Mouse (Mus musculus) kidney, embryonic 16.5 days (tissue): ENCODE measurements at regions not wholly inside any gene's neighbourhood (a gene's known extent, or its start where the extent isn't known, plus 50 kb on each side); places are given as distances from the start of the nearest gene placed in this dataset.

ENCODE experiments used
- ATAC-seq: fragments of 200-750 bp; cut with Nextera tagmentation; 2 replicates; pipeline ENCODE4 v1.8.0; 2017; ENCODE audit warnings: moderate TSS enrichment; ENCODE audit not compliant: low FRiP score, low TSS enrichment
- H3K27ac ChIP-seq: fragments of 300-500 bp; sonication (generic); 2 replicates; pipeline ENCODE4 v1.5.1; 2014; ENCODE audit warnings: low read length
- H3K27me3 ChIP-seq: fragments of 300-500 bp; sonication (generic); 2 replicates; pipeline ENCODE4 v1.6.1; 2014; ENCODE audit warnings: low read length, control low read depth, mixed read lengths; ENCODE audit not compliant: insufficient read depth
- H3K36me3 ChIP-seq: fragments of 300-500 bp; sonication (generic); 2 replicates; pipeline ENCODE4 v1.6.1; 2014; ENCODE audit warnings: low read length, control low read depth, mixed read lengths; ENCODE audit not compliant: insufficient read depth
- H3K4me1 ChIP-seq: fragments of 300-500 bp; sonication (generic); 2 replicates; pipeline ENCODE4 v1.6.1; 2014; ENCODE audit warnings: low read length, control low read depth, mixed read lengths; ENCODE audit not compliant: insufficient read depth
- H3K4me2 ChIP-seq: fragments of 300-500 bp; sonication (generic); replicated peaks from 2 replicates; pipeline ENCODE4 v1.6.1; 2014; ENCODE audit warnings: low read depth, low read length
- H3K4me3 ChIP-seq: fragments of 300-500 bp; sonication (generic); 2 replicates; pipeline ENCODE4 v1.5.1; 2014; ENCODE audit warnings: mild to moderate bottlenecking, low read length
- H3K9ac ChIP-seq: fragments of 300-500 bp; sonication (generic); replicated peaks from 2 replicates; pipeline ENCODE4 v1.6.1; 2014; ENCODE audit warnings: low read length
- H3K9me3 ChIP-seq: fragments of 300-500 bp; sonication (generic); 2 replicates; pipeline ENCODE4 v1.6.1; 2016; ENCODE audit warnings: low read length, control low read depth
- WGBS: fragments of 180-500 bp; shearing (Covaris S2); extraction: QIAGEN DNeasy Blood & Tissue Kit; methylation state at CpG from one replicate; pipeline ENCODE4 v1.1.7; 2014; 5-methylcytosine and 5-hydroxymethylcytosine counted together

DNA sequence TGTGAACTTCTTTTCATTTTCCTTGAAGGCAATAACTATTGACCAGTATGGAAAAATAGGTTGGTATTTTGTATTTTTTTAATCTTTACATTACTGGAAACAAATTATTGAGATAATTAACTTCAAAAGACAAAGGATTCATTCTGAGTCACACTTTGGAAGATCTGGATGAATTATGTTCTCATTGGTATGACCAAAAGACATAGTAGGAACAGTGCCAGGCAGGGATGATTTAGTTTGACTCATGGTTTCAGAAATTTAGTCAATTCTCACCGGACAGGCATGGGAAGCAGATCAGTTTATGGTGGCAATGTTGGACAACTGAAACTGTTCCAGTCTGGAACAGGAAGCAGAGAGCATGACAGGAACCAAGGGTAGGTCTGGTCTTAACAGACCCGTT is 416.6 kb downstream of the Gria2 start:
- no peaks in the 10 kb centered on the region for H3K4me1 ChIP-seq
- WGBS, result 76% methylated on average over 2 of the region's 2 CpGs
- no peak overlapping the region for H3K27ac ChIP-seq
- H3K4me3 ChIP-seq, result no peak overlapping the region
- no peaks in the 10 kb centered on the region for H3K27me3 ChIP-seq
- H3K36me3 ChIP-seq, result no peaks in the 10 kb centered on the region
- no peak overlapping the region for H3K9ac ChIP-seq
- no peaks in the 10 kb centered on the region for H3K9me3 ChIP-seq
- ATAC-seq, result no peak
- no peak overlapping the region for H3K4me2 ChIP-seq

GRCm38 (mm10) chr3:80396240-80396639 is 406.4 kb downstream of the Gria2 start:
- H3K27ac ChIP-seq, result no peak overlapping the region
- H3K9ac ChIP-seq, result no peak overlapping the region
- H3K27me3 ChIP-seq, result no peaks in the 10 kb centered on the region
- H3K4me3 ChIP-seq, result no peak overlapping the region
- no peak overlapping the region for H3K4me2 ChIP-seq
- no peaks in the 10 kb centered on the region for H3K4me1 ChIP-seq
- no peaks in the 10 kb centered on the region for H3K36me3 ChIP-seq
- ATAC-seq, result no peak
- H3K9me3 ChIP-seq, result no peaks in the 10 kb centered on the region
- 72% methylated on average over 4 of the region's 4 CpGs for WGBS

GRCm38 (mm10) chr3:80420453-80420852 is 382.2 kb downstream of the Gria2 start:
- H3K36me3 ChIP-seq, result no peaks in the 10 kb centered on the region
- no peaks in the 10 kb centered on the region for H3K9me3 ChIP-seq
- no peaks in the 10 kb centered on the region for H3K4me1 ChIP-seq
- no peak overlapping the region for H3K27ac ChIP-seq
- no peaks in the 10 kb centered on the region for H3K27me3 ChIP-seq
- no peak overlapping the region for H3K4me3 ChIP-seq
- ATAC-seq, result no peak
- WGBS, result 84% methylated on average over 3 of the region's 3 CpGs
- no peak overlapping the region for H3K9ac ChIP-seq
- H3K4me2 ChIP-seq, result no peak overlapping the region

- H3K4me3 ChIP-seq, result no peak overlapping the region
- no peaks in the 10 kb centered on the region for H3K27me3 ChIP-seq
- H3K4me2 ChIP-seq, result no peak overlapping the region
- no peaks in the 10 kb centered on the region for H3K36me3 ChIP-seq
- WGBS, result 94% methylated on average over 3 of the region's 3 CpGs
- no peak overlapping the region for H3K27ac ChIP-seq
- no peaks in the 10 kb centered on the region for H3K4me1 ChIP-seq
- H3K9me3 ChIP-seq, result no peaks in the 10 kb centered on the region
- no peak overlapping the region for H3K9ac ChIP-seq
- no peak for ATAC-seq
These were observed 381.2 kb downstream of the Gria2 start for GRCm38 (mm10) chr3:80421461-80421860.

GRCm38 (mm10) chr3:80422106-80422505 is 380.5 kb downstream of the Gria2 start:
- Histone ChIP-seq H3K4me1 (no peaks in the 10 kb centered on the region), H3K4me2 (no peak overlapping the region), H3K27ac (no peak overlapping the region), H3K27me3 (no peaks in the 10 kb centered on the region), H3K4me3 (no peak overlapping the region), H3K9me3 (no peaks in the 10 kb centered on the region), H3K9ac (no peak overlapping the region), H3K36me3 (no peaks in the 10 kb centered on the region)
- WGBS, result 73% methylated on average over 3 of the region's 3 CpGs
- no peak for ATAC-seq

DNA sequence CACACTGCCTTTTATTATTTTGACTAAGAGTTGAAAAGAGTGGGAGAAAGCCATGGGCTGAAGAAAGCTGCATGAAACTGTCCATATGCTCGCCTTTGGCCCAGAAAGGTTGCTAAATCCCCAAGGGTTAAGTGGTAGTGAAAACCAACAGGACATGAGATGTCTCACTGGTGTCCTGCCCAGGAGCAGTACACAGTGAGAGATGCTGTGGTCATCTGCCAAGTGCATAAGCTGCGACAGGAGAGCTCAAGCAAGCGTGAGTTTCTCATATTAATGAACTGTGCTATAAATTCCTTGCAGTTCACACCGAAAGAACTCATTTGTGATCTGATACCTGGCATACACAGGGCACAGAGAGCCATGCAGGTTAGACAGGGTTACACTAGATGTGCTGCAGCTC is 380.0 kb downstream of the Gria2 start:
- 60% methylated on average over 4 of the region's 4 CpGs for WGBS
- Histone ChIP-seq H3K4me3 (no peak overlapping the region), H3K4me1 (no peaks in the 10 kb centered on the region), H3K27me3 (no peaks in the 10 kb centered on the region), H3K27ac (no peak overlapping the region), H3K9ac (no peak overlapping the region), H3K9me3 (no peaks in the 10 kb centered on the region), H3K4me2 (no peak overlapping the region), H3K36me3 (no peaks in the 10 kb centered on the region)
- no peak for ATAC-seq
